Mouse (Mus musculus) CH12.LX (cell line): ENCODE results near the gene Siae.

Source experiments
- CTCF ChIP-seq, 2 experiments: IDR thresholded peaks in 1 of 2; conservative IDR thresholded peaks in 1 of 2; 2 replicates each; pipeline ENCODE4 v1.5.1; 2011 to 2012; ENCODE audit warnings: low read depth in 2 of 2, low read length in 2 of 2, improper control_type of control experiment in 1 of 2, inconsistent platforms in 1 of 2, mild to moderate bottlenecking in 1 of 2, moderate library complexity in 1 of 2
- EP300 ChIP-seq: IDR thresholded peaks from 2 replicates; pipeline ENCODE4 v1.6.1; 2011; ENCODE audit warnings: low read length, improper control_type of control experiment
- HCFC1 ChIP-seq: IDR thresholded peaks from 2 replicates; pipeline ENCODE4 v1.6.1; 2012; ENCODE audit warnings: low read depth, mild to moderate bottlenecking, inconsistent platforms, low read length, improper control_type of control experiment
- MXI1 ChIP-seq: IDR thresholded peaks from 2 replicates; pipeline ENCODE4 v1.6.1; 2011; ENCODE audit warnings: mild to moderate bottlenecking, low read depth, low read length, improper control_type of control experiment
- POLR2A ChIP-seq: IDR thresholded peaks from 2 replicates; pipeline ENCODE4 v1.6.1; 2011; ENCODE audit warnings: low read depth, mild to moderate bottlenecking, improper control_type of control experiment, low read length
- TBP ChIP-seq: conservative IDR thresholded peaks from 2 replicates; pipeline ENCODE4 v1.6.1; 2011; ENCODE audit warnings: low read depth, low read length, improper control_type of control experiment
- USF1 ChIP-seq: IDR thresholded peaks from 2 replicates; pipeline ENCODE4 v1.6.1; 2014; ENCODE audit warnings: low read depth, mild to moderate bottlenecking, inconsistent platforms, low read length, improper control_type of control experiment
- ZMIZ1 ChIP-seq: IDR thresholded peaks from 2 replicates; pipeline ENCODE4 v1.6.1; 2012; ENCODE audit warnings: low read depth, mild to moderate bottlenecking, inconsistent platforms, low read length, improper control_type of control experiment

GRCm38 (mm10) chr9:37614316-37614715 is 58.8 kb downstream of the Siae start:
- TF ChIP-seq TBP (no peak), ZMIZ1 (no peak), POLR2A (no peak), MXI1 (no peak), CTCF (conservative IDR thresholded peaks at IDR 0.05 in 1 of 2, IDR thresholded peaks at IDR 0.05 in 1 of 2; ENCODE audit: low read depth in 2 of 2, low read length in 2 of 2) (no peak), HCFC1 (no peak), USF1 (no peak), EP300 (no peak)
